Mouse (Mus musculus): ENCODE data around the gene Prss37.

The Prss37 gene

GRCm38 (mm10) chr6:40519408-40519807 lies at the start of gene Prss37:
Gene Prss37 (minus strand): TSS chr6:40519508.
- DNase-seq, result no peak

GRCm38 (mm10) chr6:40554950-40555349 lies 35.6 kb upstream of the Prss37 start, which contains the start of gene Olfr461:
Gene Olfr461 (minus strand): TSS chr6:40555050.
- DNase-seq, result no peak

- DNase-seq, result no peak
These were observed 25.4 kb upstream of the Prss37 start for GRCm38 (mm10) chr6:40544690-40545089.

GRCm38 (mm10) chr6:40493229-40493628 lies 26.1 kb downstream of the Prss37 start, which contains the start of gene Tas2r108:
Gene Tas2r108 (plus strand): TSS chr6:40493529.
- DNase-seq, result no peak

DNA sequence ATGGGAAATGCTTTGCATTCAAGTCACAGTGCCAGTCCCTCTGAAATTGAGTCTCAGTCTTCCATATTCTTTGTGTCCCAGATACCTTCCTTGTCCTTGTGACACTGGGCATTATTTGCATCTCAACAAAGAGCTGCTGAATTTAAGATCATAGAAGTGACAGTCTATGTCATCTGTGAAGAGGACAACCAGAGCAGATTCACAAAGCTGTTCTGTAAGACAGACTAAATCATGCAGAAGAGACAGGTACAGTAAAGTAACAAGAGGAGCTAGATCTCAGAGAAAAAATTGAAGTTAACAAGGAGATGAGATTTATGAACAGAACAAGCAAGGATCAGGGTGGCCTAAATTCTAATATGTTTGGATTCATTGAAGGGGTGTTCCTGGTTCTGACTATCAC lies 28.4 kb downstream of the Prss37 start, which contains the start of gene Tas2r137:
Tas2r137 (plus strand) TSS at position 301 of the 400 bp plus-strand sequence.
- DNase-seq, result no peak

DNA sequence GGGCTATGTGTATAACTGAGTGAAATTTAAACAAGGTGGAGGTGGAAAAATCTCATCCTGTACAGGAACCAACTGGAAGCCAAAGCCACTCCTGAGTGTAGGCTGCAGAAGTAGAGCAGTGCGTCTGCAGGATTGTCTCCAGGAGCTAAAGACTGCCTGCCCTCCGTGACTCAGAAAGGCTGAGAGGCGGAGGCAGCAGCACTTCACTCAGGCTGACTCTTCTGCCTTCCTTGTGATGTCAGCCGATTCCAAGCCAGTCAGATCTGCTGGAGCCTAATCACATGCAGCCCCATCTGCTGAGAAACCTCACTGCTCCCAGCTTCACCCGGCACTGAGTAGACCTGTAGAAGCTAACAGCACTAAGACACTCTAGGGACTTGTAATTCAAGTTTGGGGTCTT lies 37.0 kb downstream of the Prss37 start:
- no peak for DNase-seq

DNA sequence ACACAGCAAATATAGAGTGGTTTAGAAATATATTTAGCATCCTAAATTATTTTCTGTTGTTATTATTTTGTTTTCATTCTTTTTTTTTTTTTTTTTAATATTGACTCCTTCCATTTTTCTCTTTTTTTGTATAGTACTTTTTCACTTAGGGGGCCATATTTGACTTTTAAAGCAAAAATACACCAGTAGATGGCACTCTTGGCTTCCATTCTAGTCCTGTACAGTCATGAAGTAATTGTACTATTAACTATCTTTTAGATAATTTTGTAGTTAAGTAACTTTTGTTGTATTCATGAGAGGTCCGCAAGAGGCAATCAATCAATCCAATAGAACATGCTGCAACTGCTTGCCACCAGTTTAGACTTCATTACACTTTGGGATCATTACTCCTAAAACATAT lies 39.6 kb downstream of the Prss37 start:
- DNase-seq, result no peak

GRCm38 (mm10) chr6:40476132-40476531 lies 43.2 kb downstream of the Prss37 start:
- no peak for DNase-seq

GRCm38 (mm10) chr6:40471720-40472010 lies 47.6 kb downstream of the Prss37 start:
- no peak for DNase-seq

DNA sequence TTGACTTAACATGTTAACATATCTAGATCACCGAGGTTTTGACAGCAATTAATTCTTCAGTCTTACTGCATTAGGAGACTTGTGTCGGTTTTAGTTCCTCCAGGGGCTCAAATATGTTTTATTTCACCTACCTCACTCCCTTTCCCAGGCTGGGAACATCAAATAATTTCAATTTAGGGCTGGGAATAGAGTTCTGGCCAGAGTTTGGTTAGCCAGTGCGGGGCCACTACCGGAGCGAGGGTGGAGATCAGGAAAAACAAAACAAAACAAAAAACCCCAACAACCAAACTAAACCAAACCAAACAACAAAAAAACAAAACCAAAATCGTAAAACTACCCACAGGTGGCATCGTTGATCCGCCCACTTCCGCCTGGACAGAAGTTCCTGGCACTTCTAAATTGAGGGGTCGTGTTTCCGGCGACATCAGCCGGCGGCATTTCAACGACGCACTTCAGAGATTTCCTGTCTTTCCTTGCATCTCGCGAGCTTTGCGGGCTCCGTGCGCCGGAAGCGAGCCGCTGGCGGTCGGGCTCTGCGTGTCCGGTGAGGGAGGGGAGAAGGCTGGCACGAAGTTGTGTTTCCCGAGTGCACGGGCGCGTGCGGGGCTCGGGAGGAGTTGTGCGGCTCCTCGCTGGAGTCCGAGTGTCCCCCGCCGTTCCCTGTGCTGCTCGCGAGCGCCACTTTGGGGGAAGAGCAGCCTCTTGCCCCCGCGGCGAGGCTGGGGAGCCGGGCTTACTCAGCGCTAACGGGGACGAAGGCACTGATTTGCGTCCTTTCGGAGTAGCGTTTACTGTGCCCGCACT lies 48.2 kb downstream of the Prss37 start, which contains the start of gene Ssbp1:
Ssbp1 (plus strand) TSS at position 437 of the 804 bp plus-strand sequence.
- peak; percentile 92 for DNase-seq

- no peak for DNase-seq
These were observed 53.6 kb downstream of the Prss37 start for GRCm38 (mm10) chr6:40465710-40466109.

All from layer of hippocampus, adult 9-11 months (tissue).